Mouse (Mus musculus): ENCODE measurements around the gene Diras2.
"Not testable (repeated sequence)": the region's sequence is repeated elsewhere in the genome, so short reads cannot be mapped to it uniquely, and the experiment has no call there.

Diras2 gene

DNA sequence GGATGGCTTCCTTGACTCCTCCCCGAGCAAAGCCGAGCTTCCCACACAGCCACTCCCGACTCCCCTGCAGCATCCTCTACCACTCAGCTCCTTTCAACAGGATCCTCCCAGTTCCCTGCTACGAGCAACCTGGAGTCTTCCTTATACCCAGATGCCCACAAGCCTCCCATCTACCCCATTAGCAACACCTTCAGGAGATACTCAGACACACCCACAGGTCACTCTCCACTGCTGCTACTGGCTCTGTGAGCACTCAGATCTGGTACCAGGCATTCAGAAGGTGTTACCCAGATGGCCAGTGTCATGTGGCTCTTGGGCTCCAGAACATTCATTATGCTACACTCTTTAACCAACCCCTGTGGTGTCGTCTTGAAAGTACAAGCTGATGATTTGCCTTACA, 11.7 kb downstream of the Diras2 start:
- no peak for DNase-seq (ENCODE audit: low spot score in 2 of 2)

DNA sequence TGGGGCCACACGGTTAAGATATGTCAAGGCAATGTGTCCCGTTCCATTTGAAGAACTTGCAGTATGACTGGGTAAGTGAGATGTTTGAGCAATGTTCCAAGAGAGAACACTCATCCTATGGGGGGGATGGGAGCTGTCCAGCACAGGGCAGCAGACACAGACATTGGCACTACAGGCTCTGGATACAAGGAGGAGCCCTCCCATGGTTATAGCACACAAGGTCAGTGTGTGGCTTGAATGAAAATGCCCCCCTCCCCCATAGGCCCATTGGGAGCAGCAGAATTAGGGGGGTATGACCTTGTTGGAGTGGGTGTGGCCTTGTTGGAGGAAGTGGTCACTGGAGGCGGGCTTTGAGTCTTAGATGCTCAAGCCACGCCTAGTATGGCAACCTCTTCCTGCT, 12.7 kb downstream of the Diras2 start:
- no peak for DNase-seq (ENCODE audit: low spot score in 2 of 2)

DNA sequence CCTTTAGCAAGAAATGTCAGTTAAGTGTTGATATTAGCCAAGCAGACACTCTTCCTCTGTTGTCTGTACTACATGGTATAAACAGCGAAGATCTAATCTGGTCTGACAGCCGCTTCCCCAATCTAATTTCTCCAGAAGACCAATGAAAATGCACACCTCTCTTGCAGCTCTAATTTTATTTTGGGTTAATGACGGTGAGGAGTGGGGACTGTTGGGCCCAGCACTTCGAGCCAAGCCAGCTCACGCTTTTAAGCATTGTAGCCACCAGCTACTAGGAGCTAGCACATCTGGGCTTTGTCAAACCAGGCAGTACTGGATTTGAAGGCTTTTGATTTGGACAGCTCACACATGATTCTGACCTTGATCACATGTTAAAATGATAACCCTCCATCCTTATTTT, 14.1 kb downstream of the Diras2 start:
- DNase-seq (ENCODE audit: low spot score in 2 of 2) = no peak

DNA sequence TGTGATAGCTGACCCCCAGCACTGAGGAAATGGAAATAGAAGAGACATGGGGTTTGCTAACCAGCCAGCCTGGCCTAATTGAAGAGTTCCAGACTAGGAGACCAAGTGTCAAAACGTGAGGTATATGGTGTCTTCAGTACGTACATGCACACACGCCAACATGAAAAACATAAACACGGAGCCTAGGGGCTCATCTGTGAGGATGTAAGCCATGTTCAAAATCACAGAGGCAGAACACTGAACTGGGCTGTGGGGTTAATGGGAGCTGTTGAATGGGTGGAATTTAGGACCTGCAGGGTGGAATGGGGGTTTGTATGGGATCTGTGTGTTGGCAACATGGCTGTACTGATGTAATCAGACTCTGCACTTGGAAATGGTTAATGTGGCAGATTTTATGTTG, 14.5 kb downstream of the Diras2 start:
- DNase-seq (ENCODE audit: low spot score in 2 of 2) = no peak

DNA sequence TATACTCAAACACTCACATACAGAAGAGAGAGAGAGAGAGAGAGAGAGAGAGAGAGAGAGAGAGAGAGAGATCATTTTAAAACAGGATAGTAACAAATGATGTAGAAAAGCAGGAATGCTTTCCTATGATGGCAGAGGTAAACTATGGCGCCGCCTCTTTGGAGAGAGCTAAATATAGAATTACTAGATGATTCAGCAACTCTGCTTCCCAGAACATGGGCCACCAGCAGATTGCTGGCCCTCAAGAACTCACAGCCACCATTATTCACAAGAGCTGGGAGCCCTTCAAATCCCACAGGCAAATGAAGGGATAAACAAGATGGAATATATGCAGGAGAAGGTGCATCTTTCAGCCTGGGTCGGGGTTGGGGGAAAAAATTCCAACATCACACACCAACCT, 15.0 kb downstream of the Diras2 start:
- no peak for DNase-seq (ENCODE audit: low spot score in 2 of 2)

DNA sequence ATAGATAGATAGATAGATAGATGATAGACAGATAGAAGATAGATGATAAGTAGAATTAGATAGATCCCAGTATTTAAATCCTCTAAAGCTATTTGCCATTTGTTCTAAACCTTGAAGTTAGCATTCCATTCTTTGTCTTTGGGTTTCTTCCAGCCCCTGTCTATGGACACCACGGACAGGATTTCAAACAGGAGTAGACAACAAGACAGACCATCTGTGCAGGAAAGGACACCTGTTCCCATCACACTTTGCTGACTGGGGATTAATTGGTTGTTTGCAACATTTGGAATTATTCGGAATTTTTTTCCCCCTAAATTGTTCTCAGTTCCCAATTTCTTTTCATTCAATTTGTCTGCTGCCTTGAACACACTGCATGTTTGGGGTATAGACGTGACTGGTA, 17.5 kb downstream of the Diras2 start:
- no peak for DNase-seq (ENCODE audit: low spot score in 2 of 2)

DNA sequence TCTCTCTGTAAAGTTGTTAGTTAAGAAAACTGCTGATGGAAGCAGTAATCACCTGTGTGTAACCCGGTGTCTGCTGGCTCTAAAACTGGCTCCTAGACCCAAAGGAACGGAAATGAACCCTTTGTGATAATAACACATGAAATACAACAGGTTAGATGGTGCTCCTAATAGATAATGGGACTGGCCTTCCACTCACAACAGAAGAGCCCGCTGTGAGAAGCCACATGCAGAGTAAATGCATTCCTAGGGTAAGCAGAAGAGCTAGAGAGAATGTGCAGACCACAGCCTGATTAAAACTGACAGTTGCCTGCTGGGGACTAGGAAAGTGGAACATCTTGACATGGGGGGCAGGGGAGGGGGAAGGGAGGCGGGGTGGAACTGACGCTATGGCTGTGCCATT, 18.7 kb downstream of the Diras2 start:
- no peak for DNase-seq (ENCODE audit: low spot score in 2 of 2)

DNA sequence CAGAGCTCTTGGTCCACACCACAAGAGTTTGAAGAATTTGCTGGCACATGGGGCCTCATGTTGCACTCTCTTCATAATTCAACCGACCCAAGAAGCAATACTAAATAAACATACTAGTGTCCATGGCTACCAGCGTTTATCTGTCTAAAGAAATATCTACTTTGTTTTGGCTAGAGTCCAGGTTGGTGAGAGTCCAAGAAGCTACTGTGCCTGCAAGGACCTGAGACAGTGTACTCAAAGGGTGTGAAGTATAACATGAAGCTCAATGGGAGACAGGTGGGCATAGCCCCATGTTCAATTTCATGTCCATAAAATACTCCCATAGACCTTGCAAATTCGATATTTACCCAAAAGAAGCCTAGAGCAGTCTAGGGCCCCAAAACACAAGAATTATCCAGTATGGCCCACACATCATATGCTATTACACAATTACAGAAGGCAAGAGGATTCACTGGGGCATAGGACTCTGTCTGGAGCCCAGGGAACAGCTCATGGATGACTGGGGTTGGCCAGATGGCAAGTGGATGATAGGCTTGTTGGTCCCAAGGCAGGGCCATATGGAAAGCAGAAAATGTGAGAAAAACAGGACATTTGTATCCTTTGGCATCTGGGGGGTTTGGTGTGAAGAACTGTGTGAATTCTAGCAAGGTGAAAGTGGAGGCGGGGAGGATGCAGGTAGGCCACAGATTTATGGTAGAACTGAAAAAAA, 20.8 kb downstream of the Diras2 start:
- DNase-seq (ENCODE audit: low spot score in 2 of 2) = no peak

DNA sequence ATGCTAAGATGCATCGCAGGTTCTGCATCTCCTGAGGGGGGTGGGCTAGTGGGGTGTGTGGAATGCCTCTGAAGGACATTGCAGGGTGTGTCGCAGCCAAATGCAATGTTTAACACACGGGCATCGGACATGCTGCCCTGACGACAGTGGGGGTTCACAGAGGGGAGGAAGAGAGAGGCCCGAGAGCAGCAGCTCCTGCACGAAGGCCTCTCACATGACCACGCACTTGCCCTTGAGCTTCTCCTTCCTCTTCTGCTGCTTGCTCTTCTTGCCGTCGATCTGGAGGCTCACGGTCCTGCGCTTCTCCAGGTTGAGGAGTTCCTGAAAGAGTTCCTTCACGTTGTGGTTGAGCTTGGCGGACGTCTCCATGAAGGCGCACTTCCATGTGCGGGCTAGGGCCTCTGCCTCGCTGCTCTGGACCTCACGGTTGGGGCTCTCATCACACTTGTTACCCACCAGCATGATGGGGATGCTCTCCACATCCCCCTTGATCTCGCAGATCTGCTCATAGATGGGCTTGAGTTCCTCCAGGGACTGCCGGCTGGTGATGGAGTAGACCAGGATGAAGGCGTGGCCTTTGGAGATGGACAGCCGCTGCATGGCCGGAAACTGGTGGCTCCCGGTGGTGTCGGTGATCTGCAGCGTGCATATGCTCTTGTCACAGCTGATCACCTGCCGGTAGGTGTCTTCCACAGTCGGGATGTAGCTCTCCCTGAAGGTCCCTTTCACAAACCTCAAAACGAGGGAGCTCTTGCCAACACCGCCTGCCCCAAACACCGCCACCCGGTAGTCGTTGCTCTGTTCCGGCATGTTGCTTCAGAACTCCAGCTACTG, 23.4 kb downstream of the Diras2 start:
- DNase-seq (ENCODE audit: low spot score in 2 of 2) = no peak

DNA sequence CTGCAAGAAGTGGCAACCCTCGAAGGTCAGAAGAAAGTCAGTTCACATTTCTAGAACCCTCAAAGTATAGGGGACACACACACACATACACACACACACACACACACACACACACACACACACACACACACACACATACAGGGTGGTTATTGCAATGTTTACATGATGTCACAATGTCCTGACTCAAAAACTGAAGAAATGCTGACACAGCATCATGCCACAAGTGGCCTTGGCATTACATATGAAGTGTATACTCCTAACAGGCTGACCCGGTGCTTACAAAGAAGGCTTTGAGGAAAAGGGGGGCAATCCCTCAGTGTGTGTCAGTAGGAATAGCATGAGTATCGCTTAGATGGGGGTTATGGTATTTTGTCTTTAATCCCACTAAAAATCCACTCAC, 24.3 kb downstream of the Diras2 start:
- DNase-seq (ENCODE audit: low spot score in 2 of 2) = not testable (repeated sequence)

DNA sequence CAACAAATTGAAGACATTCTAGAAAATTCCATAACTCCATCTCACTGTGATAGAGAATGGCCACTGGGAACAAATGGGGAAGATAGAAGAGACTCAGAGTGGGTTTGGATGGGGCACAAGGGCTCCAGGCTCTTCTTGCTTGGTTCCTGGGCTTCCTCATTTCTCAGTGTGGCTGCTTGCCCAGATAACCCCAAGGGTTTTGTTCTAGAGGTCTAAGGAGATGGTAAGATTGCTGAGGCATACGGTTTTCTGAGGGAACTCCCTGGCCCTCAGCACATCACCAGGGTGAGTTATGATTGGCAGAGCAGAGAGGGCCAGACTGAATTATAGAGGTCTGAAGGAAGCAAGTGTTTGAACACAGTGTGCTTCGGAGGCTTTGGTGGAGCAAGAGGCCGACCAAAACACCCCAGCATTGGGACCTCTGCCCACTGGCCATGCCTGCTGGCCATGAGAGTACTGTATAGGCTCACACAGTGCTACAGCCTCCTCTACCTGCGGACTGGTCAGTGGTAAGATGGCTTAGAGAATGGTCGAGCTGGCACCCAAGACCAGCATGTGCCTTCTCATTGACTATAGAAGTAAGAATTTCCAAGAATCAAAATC, 25.3 kb downstream of the Diras2 start:
- DNase-seq (ENCODE audit: low spot score in 2 of 2) = not testable (repeated sequence)

DNA sequence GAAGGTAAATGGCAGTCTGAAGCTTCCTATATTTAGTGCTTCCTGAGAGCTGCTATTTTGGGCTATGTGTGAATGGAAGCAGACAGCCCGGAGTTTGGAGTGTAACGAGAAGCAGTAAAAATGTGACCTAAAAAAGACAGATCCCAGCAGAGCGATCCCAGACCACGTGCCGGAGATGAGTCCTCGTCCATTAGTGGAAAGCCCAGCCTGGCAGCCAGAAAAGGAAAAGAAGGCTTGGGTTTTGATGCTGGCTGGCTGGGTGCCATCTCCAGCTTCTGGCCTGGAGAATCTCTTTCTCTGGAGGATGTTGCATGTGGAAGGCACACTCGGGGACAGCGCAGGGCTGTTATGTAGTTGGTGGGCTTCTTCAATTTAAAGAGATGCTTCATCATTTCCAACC, 29.4 kb downstream of the Diras2 start:
- DNase-seq (ENCODE audit: low spot score in 2 of 2) = no peak

DNA sequence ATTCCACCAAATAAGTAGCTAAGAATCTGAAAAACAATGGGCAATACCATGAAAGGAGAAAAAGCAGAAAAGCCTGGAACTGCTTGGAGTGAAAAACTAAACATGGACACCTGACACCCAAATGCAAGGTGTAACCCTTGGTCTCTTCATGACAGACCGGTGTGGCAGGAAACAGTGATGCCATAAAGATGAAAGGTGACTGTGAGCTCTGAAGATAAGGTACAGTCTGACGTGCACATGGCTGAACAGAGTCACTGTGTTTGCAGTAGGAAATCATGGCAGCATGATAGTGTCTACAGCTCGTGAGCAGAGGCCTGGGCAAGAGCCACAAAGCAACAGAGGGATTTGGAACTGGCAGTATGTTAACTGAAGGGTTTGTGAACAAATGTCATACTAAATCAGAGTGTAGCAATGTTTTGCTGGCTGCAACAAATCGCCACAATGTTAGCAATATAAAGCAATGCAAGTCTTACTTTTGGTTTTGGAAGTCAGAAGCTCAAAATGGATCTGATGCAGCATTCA, 34.0 kb downstream of the Diras2 start:
- DNase-seq (ENCODE audit: low spot score in 2 of 2) = no peak

DNA sequence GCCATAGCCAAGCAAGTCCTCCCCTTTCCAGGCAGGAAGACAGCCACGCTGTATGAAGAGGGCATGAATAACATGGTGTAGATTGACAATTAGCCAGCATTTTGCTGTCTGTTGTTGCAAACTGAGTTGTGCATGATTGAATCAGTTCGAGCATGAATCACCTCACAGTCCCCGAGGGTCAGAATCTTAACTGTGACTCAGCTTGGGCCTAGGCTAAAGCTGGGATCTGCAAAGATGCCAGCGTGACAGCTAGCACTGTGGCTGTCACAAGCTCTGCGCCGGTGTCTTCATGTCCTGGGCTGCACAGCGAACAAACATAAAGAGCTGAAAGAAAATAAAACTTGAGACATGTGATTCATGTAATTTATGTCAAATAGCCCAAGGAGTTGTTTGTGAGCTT, 42.3 kb downstream of the Diras2 start:
- DNase-seq (ENCODE audit: low spot score in 2 of 2) = no peak

DNA sequence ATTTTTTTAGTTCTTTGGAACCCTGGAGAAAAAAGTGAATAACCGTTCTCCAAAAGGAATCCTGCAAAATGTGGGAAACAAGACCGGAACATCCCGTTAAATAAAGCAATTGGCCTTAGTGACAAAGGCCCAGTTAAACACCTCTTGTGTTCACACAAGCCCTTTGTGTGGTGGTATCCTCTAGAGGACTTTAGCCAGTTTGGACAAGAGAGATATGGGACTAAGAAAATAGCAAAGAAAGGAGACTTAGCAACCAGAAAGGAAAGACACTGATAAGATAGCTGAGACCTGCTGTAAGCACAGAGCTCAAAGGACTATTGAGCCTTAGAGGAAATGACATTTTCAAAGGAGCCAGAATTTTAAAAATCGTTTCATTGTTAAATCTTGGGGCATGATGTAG, 47.0 kb downstream of the Diras2 start:
- no peak for DNase-seq (ENCODE audit: low spot score in 2 of 2)

DNA sequence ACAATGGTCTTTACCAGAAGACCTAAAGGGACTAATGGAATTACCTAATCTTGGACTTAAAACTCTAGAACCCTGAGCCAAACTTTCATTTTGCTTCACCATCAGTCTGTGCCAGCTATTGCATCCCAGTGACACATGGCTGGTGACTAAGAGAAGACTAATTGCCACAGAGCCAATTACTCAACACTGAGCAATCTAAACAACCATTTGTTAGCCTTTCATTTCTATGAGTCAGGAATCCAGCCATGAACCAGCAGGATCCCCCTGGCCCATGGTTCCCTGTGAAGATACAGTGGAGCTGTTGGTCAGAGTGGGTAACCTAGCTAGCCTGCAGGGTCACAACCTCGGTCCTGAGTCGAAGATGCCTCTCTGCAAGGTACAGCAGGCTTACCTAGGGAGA, 49.3 kb downstream of the Diras2 start:
- no peak for DNase-seq (ENCODE audit: low spot score in 2 of 2)

DNA sequence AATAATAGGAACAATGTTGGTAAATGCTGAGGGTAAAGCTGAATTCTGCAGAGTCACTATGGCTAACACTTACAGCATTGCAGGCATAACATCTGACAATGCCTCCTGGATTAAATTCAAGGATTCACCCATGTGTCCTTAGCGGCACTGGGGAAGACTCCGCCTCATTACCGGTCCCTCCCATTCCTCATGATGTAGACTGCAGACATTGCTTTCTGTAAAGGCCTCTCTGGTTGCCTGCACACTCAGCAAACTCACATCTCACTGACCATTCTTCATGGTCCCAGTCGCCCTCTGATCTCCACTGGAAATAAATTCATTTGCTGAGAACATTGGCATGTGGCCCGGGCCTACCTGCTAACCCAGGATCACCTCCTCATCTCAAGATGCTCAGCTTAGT, 51.9 kb downstream of the Diras2 start:
- DNase-seq (ENCODE audit: low spot score in 2 of 2) = no peak

DNA sequence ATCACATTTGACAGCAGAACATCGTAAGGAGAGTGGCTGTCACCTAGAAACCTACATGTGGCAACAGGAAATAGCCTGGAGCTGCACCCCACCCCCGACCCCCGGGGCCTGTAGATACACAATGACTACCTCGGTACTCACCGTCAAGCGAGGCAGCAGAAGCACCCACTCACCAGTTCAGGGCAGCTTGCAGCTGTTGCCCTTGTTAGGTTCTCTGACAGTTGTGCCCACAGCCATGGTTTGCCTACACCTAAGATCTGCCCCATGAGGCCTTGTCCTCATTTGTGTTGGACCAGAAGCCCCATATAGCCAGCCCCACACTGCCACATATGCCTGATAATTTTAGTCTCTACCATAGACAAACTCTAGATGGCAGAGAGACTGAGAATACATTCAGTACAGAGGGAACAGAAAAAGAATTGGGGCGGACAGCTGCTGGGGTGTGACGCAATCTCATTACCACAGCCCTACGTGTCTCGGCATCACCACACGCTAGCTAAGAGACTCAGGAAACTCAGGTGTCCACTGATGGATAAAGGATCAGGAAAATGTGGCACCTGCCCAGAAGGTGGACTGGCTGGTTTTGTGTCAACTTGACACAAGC, 54.0 kb downstream of the Diras2 start:
- no peak for DNase-seq (ENCODE audit: low spot score in 2 of 2)

DNA sequence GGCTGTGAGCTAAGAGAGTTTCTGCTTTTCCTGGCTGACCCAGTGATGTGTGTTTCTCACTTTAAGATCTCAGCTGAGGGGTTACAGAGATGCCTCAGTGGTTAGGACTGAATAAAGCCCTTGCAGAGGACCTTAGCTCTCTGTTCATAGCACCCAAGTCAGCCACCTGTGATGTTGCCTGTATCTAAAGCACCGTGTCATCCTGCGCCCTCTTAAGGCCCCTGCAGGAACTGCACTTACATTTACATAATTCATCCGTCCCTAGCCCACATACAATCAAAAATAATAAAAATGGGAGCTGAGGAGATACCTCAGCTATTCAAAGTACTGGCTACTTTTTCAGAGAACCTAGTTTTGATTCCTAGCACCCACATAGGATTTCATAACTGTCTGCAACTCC, 54.9 kb downstream of the Diras2 start:
- DNase-seq (ENCODE audit: low spot score in 2 of 2) = no peak

DNA sequence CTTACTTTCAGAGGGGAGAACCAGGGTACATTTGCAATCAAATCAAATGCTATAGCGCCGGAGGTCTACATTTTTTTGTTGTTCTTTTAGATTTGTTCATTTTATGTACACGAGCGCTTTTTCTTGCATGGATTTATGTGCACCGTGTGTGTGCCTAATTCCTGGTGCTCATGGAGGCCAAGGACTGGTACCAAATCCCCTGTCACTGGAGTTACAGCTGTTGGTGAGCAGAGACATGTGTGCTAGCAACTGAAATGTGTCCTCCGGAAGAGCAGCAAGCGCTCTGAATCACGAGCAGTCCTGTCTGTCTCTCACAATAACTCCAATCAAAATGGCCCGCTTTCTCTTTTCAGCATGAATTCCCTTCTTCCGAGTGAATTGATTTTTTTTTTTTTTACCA, 55.8 kb downstream of the Diras2 start:
- DNase-seq (ENCODE audit: low spot score in 2 of 2) = no peak

DNA sequence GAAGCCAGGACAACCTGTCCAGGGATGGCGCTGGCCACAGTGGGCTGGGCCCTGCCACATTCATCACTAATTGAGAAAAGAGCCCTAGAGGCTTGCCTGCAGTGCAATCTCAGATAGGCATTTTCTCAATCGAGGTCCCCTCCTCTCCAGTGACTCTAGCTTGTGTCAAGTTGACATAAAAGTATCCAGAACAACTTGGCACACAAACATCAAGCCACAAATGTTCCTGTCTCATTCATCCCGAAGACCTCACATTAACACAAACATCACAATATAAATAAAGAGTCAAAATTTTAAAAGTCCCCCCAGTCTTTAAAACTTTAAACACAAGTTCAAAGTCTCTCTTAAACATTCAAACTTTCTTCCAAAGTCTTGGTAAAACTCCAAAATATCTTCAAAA, 56.3 kb downstream of the Diras2 start:
- DNase-seq (ENCODE audit: low spot score in 2 of 2) = no peak
